Mouse (Mus musculus): Measurements from ENCODE around the gene Wbp2.
A peak's percentile ranks its signal among the peaks of the same experiment; 100 is the strongest.

Wbp2 gene

GRCm38 (mm10) chr11:116062521-116062920 lies 24.3 kb downstream of the Wbp2 start:
- DNase-seq (ENCODE audit: low spot score): no peak

DNA sequence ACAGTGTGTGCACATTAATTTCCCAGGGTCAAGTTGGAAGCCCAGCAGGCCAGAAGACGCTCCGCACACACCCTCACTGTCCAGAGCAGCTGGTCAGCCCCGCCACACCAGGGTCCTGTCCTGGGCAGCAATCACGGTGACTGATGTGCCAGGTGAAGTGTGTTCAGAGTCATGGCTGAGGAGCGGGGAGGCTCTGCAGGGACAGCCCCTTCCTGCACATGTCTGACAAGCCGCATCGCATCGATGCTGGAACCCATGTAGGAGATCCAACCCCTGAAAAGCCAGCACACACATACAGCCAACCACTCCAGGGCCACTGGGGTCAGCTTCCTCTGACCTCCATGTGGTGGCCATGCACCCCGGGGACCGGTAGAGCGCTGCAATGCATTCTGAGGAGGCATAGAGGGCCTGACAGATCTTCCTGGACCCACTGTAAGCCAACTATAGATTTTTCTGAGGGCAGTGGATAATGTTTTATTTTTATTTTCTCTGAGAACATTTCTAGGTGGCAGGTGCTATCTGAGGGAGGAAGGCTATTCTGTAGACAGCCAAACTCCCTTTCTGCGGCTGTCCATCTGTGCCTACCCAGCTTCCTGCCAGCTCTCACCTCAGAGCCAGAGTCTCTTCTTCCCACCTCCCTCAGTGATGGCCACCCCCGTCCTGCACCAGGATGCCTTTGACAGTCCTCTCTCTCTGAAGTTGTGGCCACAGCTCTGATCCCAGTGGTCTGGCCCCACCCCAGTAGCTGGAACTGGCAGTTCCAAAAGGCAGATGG lies 25.0 kb downstream of the Wbp2 start:
- no peak for DNase-seq (ENCODE audit: low spot score)

DNA sequence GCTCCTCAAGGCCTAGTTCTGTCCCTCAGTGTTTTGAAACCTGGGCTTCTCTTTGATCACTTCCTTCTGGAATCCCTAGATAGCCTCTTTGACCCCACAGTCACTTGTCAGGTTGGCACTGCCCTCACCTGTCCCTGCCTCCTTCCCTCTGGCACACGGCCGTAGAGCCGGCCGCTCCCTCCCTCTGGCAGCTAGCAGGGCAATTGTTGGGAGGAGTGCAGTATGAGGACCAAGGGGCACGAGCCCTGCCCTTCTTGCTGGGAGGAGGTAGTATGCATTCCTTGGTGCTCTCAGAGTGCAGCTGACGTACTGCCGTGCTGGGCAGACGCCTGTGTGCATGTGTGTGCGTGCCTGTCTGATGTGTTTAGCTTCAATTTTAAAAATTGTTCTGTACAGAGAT lies 26.2 kb downstream of the Wbp2 start:
- DNase-seq (ENCODE audit: low spot score): no peak

DNA sequence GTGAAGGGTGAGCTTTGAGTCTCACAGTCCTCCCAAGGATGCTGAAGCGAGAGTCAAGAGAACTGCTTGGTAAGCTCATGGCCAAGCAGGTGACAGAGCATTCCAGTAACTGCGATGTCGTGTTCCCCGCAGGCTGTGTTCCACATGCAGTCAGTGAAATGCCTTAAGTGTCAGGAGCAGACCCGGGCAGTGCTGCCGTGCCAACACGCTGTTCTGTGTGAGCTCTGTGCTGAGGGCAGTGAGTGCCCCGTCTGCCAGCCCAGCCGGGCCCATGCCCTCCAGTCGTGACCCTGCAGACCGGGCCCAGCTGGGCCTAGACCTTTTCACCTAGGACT lies 27.1 kb downstream of the Wbp2 start:
- no peak for DNase-seq (ENCODE audit: low spot score)

DNA sequence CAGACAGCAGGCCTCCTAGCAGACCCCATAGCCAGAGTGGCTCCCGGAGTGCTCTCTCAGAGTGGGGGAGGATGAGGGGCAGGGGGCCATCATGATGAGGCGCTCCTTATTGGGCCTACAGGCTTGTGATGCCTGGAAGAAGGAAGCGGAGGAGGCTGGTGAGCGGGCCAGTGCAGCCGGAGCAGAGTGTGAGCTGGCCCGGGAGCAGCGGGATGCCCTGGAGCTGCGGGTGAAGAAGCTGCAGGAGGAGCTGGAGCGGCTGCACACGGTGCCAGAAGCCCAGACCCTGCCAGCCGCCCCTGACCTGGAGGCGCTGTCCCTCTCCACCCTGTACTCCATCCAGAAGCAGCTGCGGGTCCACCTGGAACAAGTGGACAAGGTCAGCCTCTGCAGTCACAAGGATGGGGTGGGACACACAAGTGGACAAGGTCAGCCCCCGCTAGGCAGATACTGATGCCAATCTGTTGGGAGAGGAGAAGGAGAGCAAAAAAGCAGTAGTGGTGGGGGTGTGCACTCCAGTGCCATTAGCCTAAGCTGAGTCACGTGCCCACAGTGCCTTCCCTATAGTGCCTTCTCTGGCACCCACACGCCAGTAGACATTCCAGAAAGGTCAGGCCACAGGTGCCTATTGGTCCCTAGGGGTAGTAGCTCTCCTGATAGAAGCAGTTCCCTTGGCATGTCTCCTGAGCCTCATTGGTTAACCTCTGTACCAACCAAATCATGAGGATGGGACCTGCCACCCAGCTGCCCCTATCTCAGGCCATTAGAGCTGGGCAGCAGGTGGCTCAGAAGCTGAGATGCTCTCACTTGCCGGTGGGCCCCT lies 27.7 kb downstream of the Wbp2 start:
- no peak for DNase-seq (ENCODE audit: low spot score)

DNA sequence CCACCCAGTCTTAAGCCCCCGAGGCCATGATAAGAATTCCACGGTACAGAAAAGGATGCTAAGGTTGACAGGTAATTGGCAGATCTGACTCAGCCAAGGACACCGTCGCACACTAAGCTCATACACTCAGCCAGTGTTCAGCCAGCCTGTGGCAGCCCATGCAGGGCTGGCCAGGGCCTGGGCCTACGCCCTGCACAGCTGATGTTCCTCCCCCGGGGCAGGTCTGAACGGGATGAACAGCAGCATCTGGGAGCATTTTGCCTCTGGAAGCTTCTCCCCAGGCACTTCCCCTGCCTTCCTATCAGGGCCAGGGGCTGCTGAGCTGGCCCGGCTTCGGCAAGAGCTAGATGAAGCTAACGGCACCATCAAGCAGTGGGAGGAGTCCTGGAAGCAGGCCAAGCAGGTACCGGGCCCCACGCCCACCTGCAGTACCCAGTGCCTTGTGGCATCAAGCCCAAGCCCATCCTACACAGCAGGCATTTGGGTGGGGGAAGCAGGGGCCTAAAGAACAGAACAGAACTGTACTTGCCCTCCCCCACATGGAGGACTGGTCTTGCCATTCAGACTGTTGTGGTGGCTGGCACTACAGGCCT lies 28.7 kb downstream of the Wbp2 start:
- no peak for DNase-seq (ENCODE audit: low spot score)

GRCm38 (mm10) chr11:116057237-116057881 lies 29.4 kb downstream of the Wbp2 start:
- peak; percentile 62 for DNase-seq (ENCODE audit: low spot score)

DNA sequence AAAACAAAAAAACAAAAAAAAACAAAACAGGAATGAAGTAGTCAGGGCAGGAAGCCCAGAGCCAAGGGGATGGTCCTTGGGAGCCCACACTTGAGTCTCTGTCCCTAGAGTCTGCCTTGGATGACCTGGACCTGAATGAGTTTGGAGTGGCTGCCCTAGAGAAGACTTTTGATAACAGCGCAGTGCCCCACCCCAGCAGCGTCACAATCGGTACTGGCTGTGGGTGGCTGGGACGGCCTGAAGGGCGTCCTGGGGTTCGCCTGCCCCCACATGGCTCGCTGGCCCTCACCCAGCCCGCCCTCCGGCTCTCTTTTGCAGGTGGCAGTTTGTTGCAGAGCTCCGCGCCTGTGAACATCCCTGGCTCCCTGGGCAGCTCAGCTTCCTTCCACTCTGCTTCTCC lies 30.9 kb downstream of the Wbp2 start:
- no peak for DNase-seq (ENCODE audit: low spot score)

GRCm38 (mm10) chr11:116053510-116054229 lies 33.1 kb downstream of the Wbp2 start:
- DNase-seq (ENCODE audit: low spot score): no peak

GRCm38 (mm10) chr11:116050196-116050595 lies 36.6 kb downstream of the Wbp2 start:
- no peak for DNase-seq (ENCODE audit: low spot score)

- no peak for DNase-seq (ENCODE audit: low spot score)
Measured at GRCm38 (mm10) chr11:116049610-116050009, 37.2 kb downstream of the Wbp2 start.

DNA sequence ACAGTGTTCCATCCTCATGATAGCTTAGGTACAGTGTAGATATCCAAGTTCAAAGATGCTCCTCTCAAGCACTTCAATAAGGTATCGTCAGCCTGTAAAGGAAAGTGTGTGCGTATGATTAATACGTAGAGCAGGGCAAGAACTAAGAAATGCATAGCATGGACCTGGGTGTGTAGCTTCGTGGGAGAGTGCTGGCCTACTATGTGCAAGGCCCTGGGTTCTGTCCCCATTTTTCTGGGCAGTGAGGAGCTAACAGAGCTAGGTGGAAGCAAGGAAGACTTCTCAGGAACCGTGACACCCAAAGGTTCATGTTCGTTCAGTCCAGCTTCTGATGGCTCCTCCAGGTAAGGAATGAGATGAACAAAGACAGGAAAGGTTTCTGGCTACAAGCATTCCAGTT lies 41.6 kb downstream of the Wbp2 start:
- no peak for DNase-seq (ENCODE audit: low spot score)

DNA sequence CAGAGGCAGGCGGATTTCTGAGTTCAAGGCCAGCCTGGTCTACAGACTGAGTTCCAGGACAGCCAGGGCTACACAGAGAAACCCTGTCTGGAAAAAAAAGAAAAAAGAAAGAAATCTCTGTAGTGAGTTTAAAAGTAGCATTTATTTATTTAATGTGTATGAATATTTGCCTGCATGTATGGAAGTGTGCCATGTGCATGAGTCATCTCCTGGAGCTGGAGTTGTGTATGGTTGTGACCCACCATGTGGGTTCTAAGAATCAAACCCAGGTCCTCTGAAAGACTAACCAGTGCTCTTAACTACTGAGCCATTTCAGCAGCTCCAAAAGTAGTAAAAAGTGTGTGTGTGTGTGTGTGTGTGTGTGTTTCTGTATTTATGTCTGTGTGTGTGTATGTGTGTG lies 43.5 kb downstream of the Wbp2 start:
- no peak for DNase-seq (ENCODE audit: low spot score)

GRCm38 (mm10) chr11:116042372-116043138 lies 44.2 kb downstream of the Wbp2 start:
- DNase-seq (ENCODE audit: low spot score): no peak

GRCm38 (mm10) chr11:116041833-116042232 lies 45.0 kb downstream of the Wbp2 start:
- no peak for DNase-seq (ENCODE audit: low spot score)

DNA sequence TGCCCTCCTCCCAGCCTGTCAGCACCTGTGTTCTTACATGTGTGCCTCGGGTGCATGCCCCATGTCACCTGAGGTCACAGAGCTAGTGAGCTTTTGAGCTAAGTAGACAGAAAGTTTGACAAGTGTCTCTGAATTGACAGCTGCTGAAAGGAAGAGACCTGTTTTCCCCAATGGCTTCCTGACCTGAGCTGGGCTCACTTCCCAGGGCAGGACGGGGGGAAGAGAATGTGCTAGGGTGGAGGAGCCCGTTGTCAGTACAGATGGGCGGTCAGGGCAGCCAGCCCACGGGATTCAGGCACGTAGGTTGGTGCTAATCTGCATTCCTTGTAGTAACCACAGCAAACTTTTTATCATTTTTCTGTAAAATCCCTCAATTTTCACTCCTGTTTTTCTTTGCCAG lies 46.2 kb downstream of the Wbp2 start:
- DNase-seq (ENCODE audit: low spot score): no peak

DNA sequence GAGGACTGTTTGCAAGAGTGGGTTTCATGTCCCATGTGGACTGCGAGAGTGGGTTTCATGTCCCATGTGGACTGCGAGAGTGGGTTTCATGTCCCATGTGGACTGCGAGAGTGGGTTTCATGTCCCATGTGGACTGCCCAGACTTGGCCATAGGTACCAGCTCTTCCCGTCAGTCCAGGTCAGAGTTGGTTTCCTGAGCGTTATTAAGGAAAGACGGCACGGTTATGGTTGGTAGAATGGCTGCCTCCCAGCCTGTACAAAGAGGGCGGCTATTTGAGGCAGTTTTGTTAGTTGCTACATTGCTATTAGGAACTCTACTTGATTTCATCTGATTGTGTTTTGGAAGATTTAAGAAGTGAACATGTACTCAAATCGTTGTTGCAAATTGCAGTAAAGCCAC lies 49.0 kb downstream of the Wbp2 start:
- DNase-seq (ENCODE audit: low spot score): no peak

- no peak for DNase-seq (ENCODE audit: low spot score)
Measured at GRCm38 (mm10) chr11:116036671-116037070, 50.1 kb downstream of the Wbp2 start.

GRCm38 (mm10) chr11:116034584-116034983 lies 52.2 kb downstream of the Wbp2 start:
- no peak for DNase-seq (ENCODE audit: low spot score)

DNA sequence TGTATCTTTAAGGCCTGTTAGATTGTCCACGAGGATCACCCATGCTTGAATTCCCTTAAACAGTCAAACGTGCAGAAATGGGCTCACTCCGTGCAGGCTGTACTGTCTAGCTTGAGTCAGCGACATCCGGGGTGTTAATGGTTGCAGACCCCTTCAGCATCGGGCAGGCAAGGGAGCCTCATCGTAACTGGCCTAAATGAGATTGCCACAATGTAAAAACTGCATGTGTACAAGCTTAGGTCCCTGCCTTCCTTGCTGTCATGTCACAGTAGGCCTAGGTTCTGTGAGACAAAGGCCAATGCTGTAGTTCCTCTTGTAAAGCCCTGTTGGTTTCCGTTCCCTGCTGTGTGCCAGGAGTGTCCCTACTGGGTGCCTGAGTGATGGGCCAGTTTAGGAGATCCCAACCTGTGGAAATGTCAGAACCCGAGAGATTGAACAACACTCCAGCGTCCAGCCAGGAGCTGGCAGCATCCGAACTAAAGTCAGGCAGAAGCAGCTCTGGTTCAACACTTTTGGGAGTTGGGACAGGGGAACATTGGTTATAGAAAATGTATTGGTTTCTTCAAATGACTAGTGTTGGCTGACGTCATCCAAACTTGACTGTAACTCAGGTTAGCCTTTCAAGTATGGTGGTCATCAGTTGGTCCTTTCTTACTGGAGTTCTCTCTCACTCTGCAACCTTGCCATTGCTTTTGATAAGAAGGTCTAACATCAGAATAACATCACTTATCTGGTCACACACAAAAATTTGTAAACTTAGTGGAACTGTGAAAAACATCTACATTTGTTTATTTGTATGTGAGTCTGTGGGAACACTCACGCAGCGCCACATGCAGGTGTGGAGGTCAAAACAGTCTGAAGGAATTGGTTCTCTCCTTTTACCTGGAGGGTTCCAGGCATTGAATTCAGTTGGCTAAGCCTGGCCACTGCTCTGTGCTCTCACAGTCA lies 55.6 kb downstream of the Wbp2 start:
- DNase-seq (ENCODE audit: low spot score): no peak

Data from ovary, adult 18-20 months (tissue).